18 mouse cellular contexts compared by ENCODE assay signal in genomic region chr6:99268171-99269061, GRCm38 (mm10).
A peak's percentile ranks its signal among the peaks of the same experiment; 100 is the strongest.
DNase-seq lines count a peak whose midpoint lies in the region; ATAC-seq and TF ChIP-seq lines count a peak whose summit lies in the region.
"Had no signal": no experiment of that assay in that cellular context is flagged by ENCODE, and none has a peak within 500 bp of the region (broad histone marks: within the 10 kb centered on the region; RNA-seq: fewer than 3 reads in every experiment).

No protein-coding gene starts in this region.

- H3K4me3 ChIP-seq in heart, embryonic 10.5 days, result no peak overlapping the region
- H3K4me3 ChIP-seq in heart, embryonic 12.5 days, result no peak overlapping the region
- H3K4me3 ChIP-seq in stomach, embryonic 14.5 days (ENCODE audit: low read depth, low read length), result no peak overlapping the region
- no peak overlapping the region for H3K4me3 ChIP-seq in stomach, postnatal 0 days (ENCODE audit: low read depth, low read length)
- H3K4me3 ChIP-seq in hindbrain, embryonic 16.5 days (ENCODE audit: low read length), result no peak overlapping the region
- H3K4me3 ChIP-seq: intestine, embryonic 15.5 days; megakaryocyte, embryonic 14.5 days; neural tube, embryonic 12.5 days had no signal

- DNase-seq in heart, embryonic 10.5 days (ENCODE audit: low spot score), result no peak
- DNase-seq in stomach, postnatal 0 days (ENCODE audit: low spot score), result no peak
- DNase-seq in adrenal gland, adult (ENCODE audit: inconsistent age in 2 of 2, low spot score in 1 of 2), result no peak
- no peak for DNase-seq in testis, postnatal 10 days (ENCODE audit: low spot score)
- DNase-seq in adrenal gland, postnatal 14 days, result no peak
- DNase-seq: adrenal gland, adult 2 months; gastrocnemius, postnatal 10 days; kidney, postnatal 14 days; left cerebral cortex, postnatal 4 days; liver, postnatal 0 days; right cerebral cortex, postnatal 14 days had no signal

- no peak overlapping the region for H3K4me2 ChIP-seq in heart, embryonic 12.5 days
- H3K4me2 ChIP-seq in stomach, embryonic 14.5 days (replicated peaks; ENCODE audit: low read depth, low read length), result no peak overlapping the region
- no peak overlapping the region for H3K4me2 ChIP-seq in stomach, postnatal 0 days (replicated peaks; ENCODE audit: low read depth)
- no peak overlapping the region for H3K4me2 ChIP-seq in hindbrain, embryonic 16.5 days (ENCODE audit: low read length)
- H3K4me2 ChIP-seq: heart, embryonic 11.5 days; intestine, embryonic 15.5 days; neural tube, embryonic 12.5 days had no signal

- WGBS in heart, embryonic 10.5 days, result 58% methylated on average over 20 of the region's 20 CpGs
- 59% methylated on average over 20 of the region's 20 CpGs for WGBS in heart, embryonic 12.5 days
- 52% methylated on average over 20 of the region's 20 CpGs for WGBS in stomach, embryonic 14.5 days
- 62% methylated on average over 20 of the region's 20 CpGs for WGBS in stomach, postnatal 0 days
- WGBS in hindbrain, embryonic 16.5 days, result 38% methylated on average over 20 of the region's 20 CpGs

- no peaks in the 10 kb centered on the region for H3K36me3 ChIP-seq in heart, embryonic 10.5 days
- no peaks in the 10 kb centered on the region for H3K36me3 ChIP-seq in heart, embryonic 12.5 days
- no peaks in the 10 kb centered on the region for H3K36me3 ChIP-seq in stomach, embryonic 14.5 days (ENCODE audit: control insufficient read depth, insufficient read depth, low read length)
- H3K36me3 ChIP-seq in stomach, postnatal 0 days (ENCODE audit: control insufficient read depth, insufficient read depth, low read length), result no peaks in the 10 kb centered on the region
- no peaks in the 10 kb centered on the region for H3K36me3 ChIP-seq in hindbrain, embryonic 16.5 days (ENCODE audit: control insufficient read depth, insufficient read depth, low read length)
- H3K36me3 ChIP-seq: intestine, embryonic 15.5 days; neural tube, embryonic 12.5 days had no signal

- no peak for TF ChIP-seq CTCF in stomach, postnatal 0 days (IDR thresholded peaks at IDR 0.05; ENCODE audit: low read depth)

- H3K9me3 ChIP-seq in heart, embryonic 10.5 days, result no peaks in the 10 kb centered on the region
- H3K9me3 ChIP-seq in heart, embryonic 12.5 days (replicated peaks), result no peaks in the 10 kb centered on the region
- H3K9me3 ChIP-seq in stomach, embryonic 14.5 days (ENCODE audit: control insufficient read depth, low read depth, low read length), result no peaks in the 10 kb centered on the region
- no peaks in the 10 kb centered on the region for H3K9me3 ChIP-seq in stomach, postnatal 0 days (ENCODE audit: control insufficient read depth, low read length)
- H3K9me3 ChIP-seq in hindbrain, embryonic 16.5 days (ENCODE audit: control insufficient read depth, low read length), result no peaks in the 10 kb centered on the region
- H3K9me3 ChIP-seq: intestine, embryonic 15.5 days; megakaryocyte, embryonic 14.5 days; neural tube, embryonic 12.5 days had no signal

- peak overlapping the region; percentile 74 for H3K27ac ChIP-seq in heart, embryonic 10.5 days
- no peak overlapping the region for H3K27ac ChIP-seq in heart, embryonic 12.5 days (ENCODE audit: poor library complexity, severe bottlenecking)
- H3K27ac ChIP-seq in stomach, embryonic 14.5 days (ENCODE audit: low read length), result peak overlapping the region; percentile 10; the same call in 1 of the 2 replicates
- no peak overlapping the region for H3K27ac ChIP-seq in stomach, postnatal 0 days (replicated peaks)
- H3K27ac ChIP-seq in hindbrain, embryonic 16.5 days (ENCODE audit: low read depth, low read length), result no peak overlapping the region
- H3K27ac ChIP-seq: intestine, embryonic 15.5 days; neural tube, embryonic 12.5 days had no signal

- peaks cover 44% of the 10 kb centered on the region for H3K4me1 ChIP-seq in heart, embryonic 10.5 days
- H3K4me1 ChIP-seq in heart, embryonic 12.5 days (replicated peaks), result peaks cover 44% of the 10 kb centered on the region
- peaks cover 38% of the 10 kb centered on the region for H3K4me1 ChIP-seq in stomach, embryonic 14.5 days (ENCODE audit: control insufficient read depth, insufficient read depth, low read length)
- peaks cover 15% of the 10 kb centered on the region for H3K4me1 ChIP-seq in stomach, postnatal 0 days (replicated peaks; ENCODE audit: control insufficient read depth, insufficient read depth)
- peaks cover 18% of the 10 kb centered on the region for H3K4me1 ChIP-seq in hindbrain, embryonic 16.5 days (ENCODE audit: control insufficient read depth, insufficient read depth, low read depth, low read length)

- H3K27me3 ChIP-seq in heart, embryonic 10.5 days (ENCODE audit: insufficient read depth, poor library complexity, severe bottlenecking), result no peaks in the 10 kb centered on the region
- no peaks in the 10 kb centered on the region for H3K27me3 ChIP-seq in heart, embryonic 12.5 days (replicated peaks)
- H3K27me3 ChIP-seq in stomach, embryonic 14.5 days (ENCODE audit: control insufficient read depth, insufficient read depth, low read length), result no peaks in the 10 kb centered on the region
- H3K27me3 ChIP-seq in stomach, postnatal 0 days (ENCODE audit: control insufficient read depth, insufficient read depth, low read length), result no peaks in the 10 kb centered on the region
- peaks cover 4% of the 10 kb centered on the region for H3K27me3 ChIP-seq in hindbrain, embryonic 16.5 days (replicated peaks; ENCODE audit: control insufficient read depth, insufficient read depth, low read length)
- H3K27me3 ChIP-seq: intestine, embryonic 15.5 days had no signal

- TF ChIP-seq EP300 in stomach, postnatal 0 days (optimal IDR thresholded peaks at IDR 0.05), result no peak

- no peak overlapping the region for H3K9ac ChIP-seq in heart, embryonic 12.5 days
- H3K9ac ChIP-seq in stomach, embryonic 14.5 days (replicated peaks; ENCODE audit: low read depth, low read length), result no peak overlapping the region
- H3K9ac ChIP-seq in stomach, postnatal 0 days (ENCODE audit: low read length), result no peak overlapping the region
- H3K9ac ChIP-seq in hindbrain, embryonic 16.5 days (ENCODE audit: low read depth, low read length), result no peak overlapping the region
- H3K9ac ChIP-seq: intestine, embryonic 15.5 days; liver, postnatal 0 days; neural tube, embryonic 12.5 days had no signal

- ATAC-seq in heart, embryonic 12.5 days (ENCODE audit: insufficient number of reproducible peaks, low FRiP score), result no peak
- no peak for ATAC-seq in stomach, embryonic 14.5 days (ENCODE audit: insufficient number of reproducible peaks, insufficient read depth, low FRiP score, low read depth)
- no peak for ATAC-seq in stomach, postnatal 0 days (ENCODE audit: low FRiP score, low TSS enrichment)
- peak; percentile 59 for ATAC-seq in hindbrain, embryonic 16.5 days
- ATAC-seq: intestine, embryonic 15.5 days; liver, postnatal 0 days had no signal

Comparison
In these comparisons a context has a peak if more than half of its experiments do, and no peak if none do; other contexts are left out.
1. H3K27ac ChIP-seq: peak in heart, embryonic 10.5 days (single experiment) and stomach, embryonic 14.5 days (single experiment); none in heart, embryonic 12.5 days (single experiment), stomach, postnatal 0 days (single experiment) and hindbrain, embryonic 16.5 days (single experiment).